Mouse (Mus musculus) ES-Bruce4 (cell line): ENCODE measurements around the gene Tbk1. TPM values are rescaled to one million over a fixed set of nuclear protein-coding genes. Genes with fewer than 3 reads are reported as not detected.
A peak's percentile ranks its signal among the peaks of the same experiment; 100 is the strongest.

ENCODE experiments used
- H3K27ac ChIP-seq: 2 replicates; pipeline ENCODE4 v1.5.1; 2012; ENCODE audit warnings: low read length, inconsistent platforms; ENCODE audit not compliant: insufficient read depth
- H3K27me3 ChIP-seq: 2 replicates; pipeline ENCODE4 v1.6.1; 2012; ENCODE audit warnings: mild to moderate bottlenecking, low read length, inconsistent platforms; ENCODE audit not compliant: control insufficient read depth, poor library complexity, insufficient read depth, severe bottlenecking
- H3K36me3 ChIP-seq: 2 replicates; pipeline ENCODE4 v1.6.1; 2012; ENCODE audit warnings: inconsistent platforms, mild to moderate bottlenecking, low read length, moderate library complexity; ENCODE audit not compliant: control insufficient read depth, poor library complexity, insufficient read depth, severe bottlenecking
- H3K4me1 ChIP-seq: one replicate; pipeline ENCODE4 v1.8.1; 2011; ENCODE audit warnings: low read length; ENCODE audit not compliant: control insufficient read depth, insufficient read depth
- H3K4me3 ChIP-seq: 2 replicates; pipeline ENCODE4 v1.5.1; 2011; ENCODE audit warnings: low read depth, mild to moderate bottlenecking, low read length
- H3K9ac ChIP-seq: 2 replicates; pipeline ENCODE4 v1.6.1; 2012; ENCODE audit warnings: low read depth, mild to moderate bottlenecking, inconsistent platforms; ENCODE audit not compliant: poor library complexity, severe bottlenecking
- H3K9me3 ChIP-seq: replicated peaks from 2 replicates; pipeline ENCODE4 v1.6.1; 2012; ENCODE audit warnings: mild to moderate bottlenecking, low read length, inconsistent platforms; ENCODE audit not compliant: control insufficient read depth, poor library complexity, insufficient read depth, severe bottlenecking
- CTCF ChIP-seq: IDR thresholded peaks from one replicate; pipeline ENCODE4 v1.8.1; 2011; ENCODE audit warnings: low read depth, low read length
- EP300 ChIP-seq: IDR thresholded peaks from 2 replicates; pipeline ENCODE4 v1.6.1; 2011; ENCODE audit warnings: low read depth, low read length; ENCODE audit not compliant: insufficient read depth
- POLR2A ChIP-seq: IDR thresholded peaks from one replicate; pipeline ENCODE4 v1.8.1; 2011; ENCODE audit warnings: low read length; ENCODE audit not compliant: insufficient read depth
- polyA plus RNA-seq: library from polyadenylated mRNA; stranded (reverse); fragments of >200 nt; gene quantifications from 2 replicates; pipeline ENCODE4 v1.2.4, GENCODE M21; 2011; ENCODE audit warnings: low read depth; ENCODE audit not compliant: missing spikeins, insufficient read depth, insufficient read length

Tbk1 gene
- polyA plus RNA-seq, 1 experiment: 51.4 TPM

DNA sequence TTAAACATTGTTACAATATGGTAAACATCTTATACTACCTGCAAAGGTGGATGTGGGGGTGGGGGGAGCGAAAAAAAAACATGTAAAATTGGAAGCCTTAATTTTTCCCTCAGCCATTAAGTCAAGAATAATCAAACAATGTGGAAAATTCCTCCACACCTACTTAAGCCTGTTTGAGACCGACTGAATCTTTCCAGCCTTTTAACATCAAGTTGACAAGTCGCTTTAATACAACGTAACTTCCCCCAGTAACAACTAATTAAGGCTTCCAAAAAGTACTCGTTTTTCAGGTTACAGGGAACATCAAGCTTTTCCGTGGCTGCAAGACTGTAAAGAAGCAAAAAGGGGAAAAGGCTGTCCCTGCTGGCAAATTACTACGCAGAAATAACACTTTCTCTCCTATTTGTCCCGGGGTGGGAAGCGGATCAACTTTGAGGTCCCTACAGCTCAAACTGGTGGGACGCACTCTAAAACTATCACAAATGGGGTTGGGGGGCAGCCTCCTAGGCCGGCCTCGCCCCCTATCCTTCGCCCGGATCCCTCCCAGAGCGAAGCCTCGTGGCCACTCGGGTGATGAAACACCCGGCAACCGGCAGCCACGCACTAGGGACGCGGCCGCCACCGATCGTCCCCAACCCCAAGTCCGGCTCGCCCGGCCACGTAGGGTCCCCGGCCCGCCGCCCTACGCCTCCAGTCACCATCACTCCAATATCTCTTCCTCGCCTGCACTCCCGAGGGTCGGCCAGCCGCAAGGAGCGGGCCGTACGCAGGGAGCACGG is 39.0 kb upstream of the Tbk1 start:
- peak overlapping the region; percentile 80 for H3K27ac ChIP-seq
- no peaks in the 10 kb centered on the region for H3K9me3 ChIP-seq
- H3K9ac ChIP-seq: peak overlapping the region; percentile 86
- peaks cover 2% of the 10 kb centered on the region for H3K4me1 ChIP-seq
- peak overlapping the region; percentile 90 for H3K4me3 ChIP-seq
- peaks cover 17% of the 10 kb centered on the region for H3K36me3 ChIP-seq
- no peaks in the 10 kb centered on the region for H3K27me3 ChIP-seq
- TF ChIP-seq EP300: no peak
- TF ChIP-seq CTCF: no peak
- TF ChIP-seq POLR2A: no peak

DNA sequence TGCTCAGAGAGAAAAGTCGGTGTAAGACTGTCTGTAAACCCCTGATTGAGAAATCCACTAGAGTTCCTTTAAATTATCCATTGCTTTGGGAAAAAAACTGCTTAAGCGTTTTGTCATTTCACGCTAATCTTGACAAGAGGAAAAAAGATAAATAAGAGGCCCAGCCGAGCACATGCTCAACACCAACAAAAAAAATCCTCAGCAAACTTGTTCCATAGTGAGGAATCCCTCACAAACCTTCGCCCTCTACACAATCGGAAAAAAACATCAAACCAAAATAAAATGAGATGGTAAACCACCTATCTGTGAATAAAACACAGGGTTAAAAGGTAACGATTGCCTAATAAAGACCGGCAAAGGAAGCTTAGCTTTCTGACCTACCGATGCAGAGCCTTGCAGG is 38.4 kb upstream of the Tbk1 start:
- Histone ChIP-seq H3K9ac (peak overlapping the region; percentile 86), H3K36me3 (peaks cover 22% of the 10 kb centered on the region), H3K9me3 (no peaks in the 10 kb centered on the region), H3K4me1 (peaks cover 2% of the 10 kb centered on the region), H3K27ac (no peak overlapping the region; the same call in 1 of the 2 replicates), H3K4me3 (peak overlapping the region; percentile 36; the same call in 1 of the 2 replicates), H3K27me3 (no peaks in the 10 kb centered on the region)
- TF ChIP-seq POLR2A (no peak), EP300 (no peak), CTCF (no peak)

DNA sequence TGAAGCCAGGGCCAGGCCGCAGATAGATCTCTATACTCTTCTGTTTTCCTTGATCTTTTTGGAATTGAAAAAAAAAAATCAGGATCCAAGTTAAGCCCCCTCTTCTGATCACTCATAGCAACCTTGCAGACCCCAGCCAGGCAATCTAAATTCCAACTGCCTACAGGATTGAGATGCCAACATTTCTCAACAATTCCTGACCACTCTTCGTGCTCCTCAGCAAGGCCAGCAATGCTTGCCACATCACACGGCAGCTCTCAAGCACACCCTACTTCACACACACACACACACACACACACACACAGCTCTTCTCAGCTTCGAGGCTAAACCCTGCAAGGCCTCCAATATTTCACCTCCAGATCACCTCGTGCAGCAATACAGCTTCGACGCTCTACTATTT is 37.1 kb upstream of the Tbk1 start:
- no peaks in the 10 kb centered on the region for H3K9me3 ChIP-seq
- H3K9ac ChIP-seq: no peak overlapping the region
- no peak overlapping the region for H3K4me3 ChIP-seq
- peaks cover 33% of the 10 kb centered on the region for H3K36me3 ChIP-seq
- TF ChIP-seq CTCF (no peak), EP300 (no peak), POLR2A (no peak)
- no peak overlapping the region for H3K27ac ChIP-seq
- no peaks in the 10 kb centered on the region for H3K27me3 ChIP-seq
- peaks cover 2% of the 10 kb centered on the region for H3K4me1 ChIP-seq

DNA sequence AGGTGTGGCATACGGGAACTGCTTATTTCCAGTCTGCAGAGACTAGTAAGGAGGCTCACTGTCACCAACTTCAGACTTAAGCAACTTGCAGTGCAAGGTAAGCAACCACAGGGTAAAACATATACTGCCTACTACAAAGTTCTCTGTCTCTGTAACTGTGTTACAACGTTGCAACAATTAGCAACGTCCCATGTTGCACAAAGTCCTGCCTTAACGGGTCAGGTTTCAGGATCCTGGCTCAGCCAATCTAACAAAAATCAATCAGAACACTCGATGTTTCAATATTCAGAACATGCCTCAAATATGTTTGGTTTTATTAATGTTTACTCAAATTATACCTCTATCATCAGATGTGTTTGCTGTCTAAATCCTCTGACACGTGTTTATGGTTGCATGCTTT is 35.8 kb upstream of the Tbk1 start:
- no peak overlapping the region for H3K27ac ChIP-seq
- no peak overlapping the region for H3K4me3 ChIP-seq
- peaks cover 2% of the 10 kb centered on the region for H3K4me1 ChIP-seq
- H3K9me3 ChIP-seq: no peaks in the 10 kb centered on the region
- H3K9ac ChIP-seq: no peak overlapping the region
- TF ChIP-seq POLR2A: no peak
- TF ChIP-seq EP300: no peak
- TF ChIP-seq CTCF: no peak
- peaks cover 45% of the 10 kb centered on the region for H3K36me3 ChIP-seq
- no peaks in the 10 kb centered on the region for H3K27me3 ChIP-seq

DNA sequence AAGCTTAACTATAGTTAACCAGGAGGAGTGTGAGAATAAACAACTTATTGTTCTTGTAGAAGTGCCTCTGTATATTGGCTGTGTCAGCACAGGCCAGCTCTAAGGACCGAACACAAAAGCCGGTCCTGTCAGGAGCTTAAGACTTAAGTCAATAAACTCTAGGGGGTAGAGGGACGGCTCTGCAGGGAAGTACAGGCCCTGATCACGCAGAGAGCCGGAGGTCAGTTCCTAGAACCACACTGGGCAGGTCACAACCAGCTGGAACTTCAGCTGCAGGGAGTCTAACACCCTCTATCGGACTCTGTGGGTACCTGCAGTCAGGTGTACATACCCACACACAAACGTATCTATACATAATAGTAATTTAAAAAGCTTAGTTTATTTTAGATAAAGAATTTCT is 29.3 kb upstream of the Tbk1 start:
- Histone ChIP-seq H3K27ac (no peak overlapping the region), H3K27me3 (no peaks in the 10 kb centered on the region), H3K9ac (no peak overlapping the region), H3K9me3 (no peaks in the 10 kb centered on the region), H3K4me3 (no peak overlapping the region), H3K4me1 (no peaks in the 10 kb centered on the region), H3K36me3 (peaks cover 85% of the 10 kb centered on the region)
- TF ChIP-seq EP300 (no peak), CTCF (no peak), POLR2A (no peak)

GRCm38 (mm10) chr10:121615146-121615870 is 28.7 kb upstream of the Tbk1 start:
- Histone ChIP-seq H3K9ac (no peak overlapping the region), H3K27me3 (no peaks in the 10 kb centered on the region), H3K4me1 (no peaks in the 10 kb centered on the region), H3K4me3 (no peak overlapping the region), H3K36me3 (peaks cover 88% of the 10 kb centered on the region), H3K9me3 (no peaks in the 10 kb centered on the region), H3K27ac (no peak overlapping the region)
- TF ChIP-seq POLR2A: no peak
- no peak for TF ChIP-seq EP300
- TF ChIP-seq CTCF: no peak
